Mouse (Mus musculus): ENCODE measurements around the gene Mpz. TPM values are rescaled to one million over a fixed set of nuclear protein-coding genes. Genes with fewer than 3 reads are reported as not detected.

Mpz gene
- polyA plus RNA-seq, 1 experiment from 2014 or later = 6.8 TPM

DNA sequence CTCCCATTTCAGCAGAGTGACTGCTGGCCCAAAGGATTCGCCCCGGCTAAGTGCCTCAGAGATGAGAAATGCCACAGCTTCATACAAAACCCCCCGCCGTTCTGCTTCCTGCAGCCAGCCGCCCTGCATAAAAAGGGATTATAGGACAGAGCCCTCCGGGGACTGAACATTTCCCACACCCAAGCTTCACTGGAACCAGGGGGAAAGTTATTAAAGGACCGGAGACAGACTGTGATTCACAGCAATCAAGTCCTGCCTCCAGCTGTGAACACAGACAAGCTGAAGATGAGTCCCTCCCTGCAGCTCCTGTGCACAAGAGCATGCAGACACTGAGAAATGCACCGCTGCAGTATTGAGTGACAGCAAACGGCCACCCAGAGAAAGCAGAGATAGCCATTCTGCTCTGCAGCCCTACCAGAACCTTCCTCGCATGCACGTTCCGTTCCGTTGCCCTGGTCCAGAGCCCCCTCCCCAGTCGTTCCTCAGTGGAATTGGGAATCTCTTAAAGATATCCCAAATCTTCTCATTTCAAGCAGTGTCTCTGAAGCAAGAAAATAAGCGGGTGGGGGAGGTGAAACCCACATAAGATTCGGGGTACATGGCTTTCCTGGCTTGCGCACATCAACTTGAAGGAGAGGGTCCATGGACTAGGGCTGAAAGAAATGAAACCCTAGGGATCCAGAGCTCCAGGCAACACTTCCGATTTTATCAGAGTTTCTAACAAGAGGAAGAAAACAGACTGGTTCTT lies 42.8 kb downstream of the Mpz start:
- Histone ChIP-seq H3K4me3 (peak overlapping the region; percentile 8; the same call in 1 of the 2 replicates), H3K9ac (no peak overlapping the region), H3K36me3 (no peaks in the 10 kb centered on the region), H3K4me1 (peaks cover 40% of the 10 kb centered on the region), H3K4me2 (peak overlapping the region; percentile 34), H3K27me3 (peaks cover 56% of the 10 kb centered on the region), H3K9me3 (no peaks in the 10 kb centered on the region), H3K27ac (no peak overlapping the region)
- 4% methylated on average over 18 of the region's 18 CpGs for WGBS
- ATAC-seq (ENCODE audit: insufficient number of reproducible peaks, low FRiP score, low TSS enrichment, low read depth) = no peak

GRCm38 (mm10) chr1:171193911-171194830 lies 43.7 kb downstream of the Mpz start:
- Histone ChIP-seq H3K9me3 (no peaks in the 10 kb centered on the region), H3K27ac (no peak overlapping the region), H3K36me3 (no peaks in the 10 kb centered on the region), H3K4me1 (peaks cover 33% of the 10 kb centered on the region), H3K9ac (no peak overlapping the region), H3K27me3 (peaks cover 56% of the 10 kb centered on the region), H3K4me3 (no peak overlapping the region), H3K4me2 (no peak overlapping the region)
- 23% methylated on average over 11 of the region's 11 CpGs for WGBS
- ATAC-seq (ENCODE audit: insufficient number of reproducible peaks, low FRiP score, low TSS enrichment, low read depth) = no peak

DNA sequence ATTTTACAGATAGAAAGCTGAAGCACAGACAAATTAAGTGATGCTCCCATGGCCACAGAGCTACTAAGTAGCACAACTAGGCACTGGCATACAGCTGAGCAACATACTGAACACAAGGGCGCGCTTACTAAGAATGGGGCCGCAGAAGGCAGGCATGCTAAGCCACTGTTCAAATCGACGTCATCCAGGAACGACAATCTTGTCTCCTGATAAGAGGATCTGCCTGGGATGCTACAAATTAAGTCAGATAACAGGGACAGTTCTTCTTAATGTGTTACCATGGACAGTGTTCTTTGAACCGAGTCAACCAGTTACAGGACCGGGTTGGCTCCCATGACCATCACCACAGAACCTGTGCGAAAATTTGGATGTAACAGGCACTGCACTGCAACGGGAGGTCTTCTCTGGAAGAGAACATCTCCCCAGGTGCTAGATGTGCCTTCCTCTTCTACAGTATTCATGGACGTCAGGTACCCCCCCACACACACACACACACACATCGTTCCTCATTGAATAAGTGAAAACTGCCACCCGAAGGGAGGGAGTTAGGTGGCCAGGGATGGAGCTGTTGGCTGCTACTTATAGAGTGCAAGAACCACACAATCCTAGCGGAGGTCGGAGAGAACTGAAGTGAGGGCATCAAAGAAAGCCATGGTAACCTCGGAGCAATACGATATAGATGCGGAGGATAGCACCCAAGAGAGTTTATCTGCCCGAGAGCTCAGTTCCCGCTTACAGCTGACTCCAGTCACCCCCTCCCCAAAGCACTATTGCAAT lies 44.7 kb downstream of the Mpz start:
- no peak for ATAC-seq (ENCODE audit: insufficient number of reproducible peaks, low FRiP score, low TSS enrichment, low read depth)
- peak overlapping the region; percentile 27; the same call in 1 of the 2 replicates for H3K9ac ChIP-seq
- H3K4me3 ChIP-seq = peak overlapping the region; percentile 46
- 9% methylated on average over 20 of the region's 20 CpGs for WGBS
- H3K27ac ChIP-seq = no peak overlapping the region
- H3K27me3 ChIP-seq = peaks cover 56% of the 10 kb centered on the region
- H3K36me3 ChIP-seq = no peaks in the 10 kb centered on the region
- peak overlapping the region; percentile 95 for H3K4me2 ChIP-seq
- no peaks in the 10 kb centered on the region for H3K9me3 ChIP-seq
- peaks cover 25% of the 10 kb centered on the region for H3K4me1 ChIP-seq

GRCm38 (mm10) chr1:171195887-171196397 lies 45.4 kb downstream of the Mpz start, which contains the start of gene Pcp4l1:
Gene Pcp4l1, minus strand, starts transcription at chr1:171196268.
- H3K27ac ChIP-seq = no peak within 1 kb of the TSS
- WGBS = under 1% methylated on average over 33 of the region's 33 CpGs

DNA sequence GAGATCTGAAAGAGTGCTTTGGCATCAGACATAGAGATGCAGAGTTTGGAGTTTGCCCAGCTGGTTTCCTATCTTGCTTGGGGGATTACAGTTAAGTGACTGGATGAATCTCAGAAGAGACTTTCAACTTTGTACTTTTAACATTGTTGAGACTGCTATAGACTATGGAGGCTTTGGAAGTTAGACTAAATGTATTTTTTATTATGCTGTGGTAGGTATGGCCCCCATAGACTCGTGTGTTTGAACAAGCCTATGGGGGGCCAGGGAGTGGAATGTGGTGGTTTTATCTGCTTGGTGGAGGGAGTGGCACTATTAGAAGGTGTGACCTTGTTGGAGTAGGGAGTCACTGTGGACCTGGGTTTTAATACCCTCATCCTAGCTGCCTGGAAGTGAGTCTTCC lies 49.0 kb downstream of the Mpz start:
- Histone ChIP-seq H3K27me3 (peaks cover 27% of the 10 kb centered on the region), H3K4me2 (no peak overlapping the region), H3K9ac (no peak overlapping the region), H3K4me1 (peaks cover 9% of the 10 kb centered on the region), H3K36me3 (no peaks in the 10 kb centered on the region), H3K9me3 (no peaks in the 10 kb centered on the region), H3K4me3 (no peak overlapping the region), H3K27ac (no peak overlapping the region)
- no peak for ATAC-seq (ENCODE audit: insufficient number of reproducible peaks, low FRiP score, low TSS enrichment, low read depth)
- 50% methylated on average over 1 of the region's 1 CpGs for WGBS

More at GRCm38 (mm10) chr1:171195887-171196397, 45.4 kb downstream of the Mpz start, which contains the start of gene Pcp4l1:
- Histone ChIP-seq H3K36me3 (no peaks in the 10 kb centered on the region), H3K9ac (peak within 1 kb of the TSS; percentile 27), H3K4me1 (peaks cover 25% of the 10 kb centered on the region), H3K9me3 (no peaks in the 10 kb centered on the region), H3K27me3 (peaks cover 56% of the 10 kb centered on the region), H3K4me2 (peak within 1 kb of the TSS; percentile 95), H3K4me3 (peak within 1 kb of the TSS; percentile 46)
- peak; percentile 48; the same call in 1 of the 2 replicates for ATAC-seq (ENCODE audit: insufficient number of reproducible peaks, low FRiP score, low TSS enrichment, low read depth)

GRCm38 (mm10) chr1:171200769-171201168 lies 50.3 kb downstream of the Mpz start:
- WGBS = 94% methylated on average over 1 of the region's 1 CpGs
- Histone ChIP-seq H3K4me1 (peaks cover 3% of the 10 kb centered on the region), H3K27ac (no peak overlapping the region), H3K4me2 (no peak overlapping the region), H3K36me3 (no peaks in the 10 kb centered on the region), H3K9me3 (no peaks in the 10 kb centered on the region), H3K4me3 (no peak overlapping the region), H3K9ac (no peak overlapping the region), H3K27me3 (peaks cover 15% of the 10 kb centered on the region)
- no peak for ATAC-seq (ENCODE audit: insufficient number of reproducible peaks, low FRiP score, low TSS enrichment, low read depth)

GRCm38 (mm10) chr1:171203471-171204248 lies 53.1 kb downstream of the Mpz start:
- H3K4me2 ChIP-seq = no peak overlapping the region
- H3K36me3 ChIP-seq = no peaks in the 10 kb centered on the region
- H3K4me3 ChIP-seq = no peak overlapping the region
- no peaks in the 10 kb centered on the region for H3K27me3 ChIP-seq
- no peak for ATAC-seq (ENCODE audit: insufficient number of reproducible peaks, low FRiP score, low TSS enrichment, low read depth)
- no peak overlapping the region for H3K9ac ChIP-seq
- H3K27ac ChIP-seq = no peak overlapping the region
- H3K9me3 ChIP-seq = no peaks in the 10 kb centered on the region
- WGBS = 49% methylated on average over 11 of the region's 11 CpGs
- no peaks in the 10 kb centered on the region for H3K4me1 ChIP-seq

DNA sequence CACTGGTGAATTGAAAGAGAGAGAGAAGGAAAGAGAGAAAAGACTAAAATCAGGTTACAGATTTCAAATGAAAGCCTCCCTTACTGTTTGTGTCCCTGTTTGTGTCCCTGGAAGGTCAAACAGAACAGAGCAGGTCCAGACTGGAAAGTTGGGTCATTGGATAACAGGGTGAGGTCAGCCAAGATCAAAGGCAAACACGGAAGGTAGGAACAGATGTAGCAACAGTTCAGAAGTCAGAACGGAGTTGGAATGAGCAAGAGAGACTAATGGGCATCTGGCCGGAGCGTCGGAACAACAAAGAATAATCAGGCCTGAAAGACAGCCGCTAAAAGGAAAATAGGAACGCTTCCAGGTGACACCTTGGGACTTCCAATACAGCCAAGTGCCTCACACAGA lies 53.7 kb downstream of the Mpz start:
- H3K27me3 ChIP-seq = no peaks in the 10 kb centered on the region
- no peaks in the 10 kb centered on the region for H3K36me3 ChIP-seq
- H3K4me3 ChIP-seq = no peak overlapping the region
- WGBS = 27% methylated on average over 7 of the region's 7 CpGs
- H3K9me3 ChIP-seq = no peaks in the 10 kb centered on the region
- H3K4me2 ChIP-seq = no peak overlapping the region
- H3K27ac ChIP-seq = no peak overlapping the region
- H3K4me1 ChIP-seq = no peaks in the 10 kb centered on the region
- ATAC-seq (ENCODE audit: insufficient number of reproducible peaks, low FRiP score, low TSS enrichment, low read depth) = no peak
- H3K9ac ChIP-seq = no peak overlapping the region

GRCm38 (mm10) chr1:171205704-171206493 lies 55.4 kb downstream of the Mpz start:
- H3K4me3 ChIP-seq = no peak overlapping the region
- no peaks in the 10 kb centered on the region for H3K4me1 ChIP-seq
- no peak overlapping the region for H3K27ac ChIP-seq
- H3K36me3 ChIP-seq = no peaks in the 10 kb centered on the region
- no peak overlapping the region for H3K4me2 ChIP-seq
- no peaks in the 10 kb centered on the region for H3K27me3 ChIP-seq
- no peak for ATAC-seq (ENCODE audit: insufficient number of reproducible peaks, low FRiP score, low TSS enrichment, low read depth)
- no peak overlapping the region for H3K9ac ChIP-seq
- 65% methylated on average over 6 of the region's 6 CpGs for WGBS
- H3K9me3 ChIP-seq = no peaks in the 10 kb centered on the region

DNA sequence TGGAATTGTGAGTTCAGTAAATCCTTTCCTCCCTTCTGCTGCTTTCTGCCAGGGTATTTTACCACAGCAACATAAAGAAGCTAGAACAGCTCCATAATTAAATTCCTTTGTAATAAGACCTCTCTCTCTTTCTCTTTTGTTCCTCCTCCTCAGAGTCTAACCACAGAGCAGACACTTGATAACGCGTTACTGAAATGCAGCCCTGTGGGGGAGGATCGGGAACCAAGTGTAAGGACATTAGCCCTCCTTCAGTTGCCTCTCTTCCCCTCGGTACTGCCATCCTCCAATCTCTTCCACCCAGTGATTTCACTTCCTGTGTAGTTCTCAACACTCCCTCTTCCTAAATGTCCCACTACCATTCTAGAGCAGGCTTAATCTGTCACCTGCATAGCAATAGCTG lies 58.9 kb downstream of the Mpz start:
- H3K4me3 ChIP-seq = no peak overlapping the region
- WGBS = 26% methylated on average over 4 of the region's 4 CpGs

More for the DNA sequence above, 58.9 kb downstream of the Mpz start:
- H3K9me3 ChIP-seq = no peaks in the 10 kb centered on the region
- no peaks in the 10 kb centered on the region for H3K4me1 ChIP-seq
- no peaks in the 10 kb centered on the region for H3K27me3 ChIP-seq
- no peak overlapping the region for H3K9ac ChIP-seq
- H3K36me3 ChIP-seq = no peaks in the 10 kb centered on the region
- H3K27ac ChIP-seq = no peak overlapping the region
- ATAC-seq (ENCODE audit: insufficient number of reproducible peaks, low FRiP score, low TSS enrichment, low read depth) = no peak
- H3K4me2 ChIP-seq = no peak overlapping the region

Data from limb, embryonic 15.5 days (tissue).